Mouse (Mus musculus) intestine, embryonic 16.5 days (tissue): ENCODE results near the gene Pgrmc2. TPM values are rescaled to one million over a fixed set of nuclear protein-coding genes. Genes with fewer than 3 reads are reported as not detected.

ENCODE experiments used
- ATAC-seq: fragments of 200-750 bp; cut with Nextera tagmentation; 2 replicates; pipeline ENCODE4 v1.8.0; 2017; ENCODE audit warnings: moderate TSS enrichment, moderate library complexity
- H3K27ac ChIP-seq: fragments of 300-500 bp; sonication (generic); 2 replicates; pipeline ENCODE4 v1.5.1; 2014; ENCODE audit warnings: mild to moderate bottlenecking, low read length
- H3K27me3 ChIP-seq: fragments of 300-500 bp; sonication (generic); replicated peaks from 2 replicates; pipeline ENCODE4 v1.6.1; 2014; ENCODE audit warnings: low read length, control low read depth, mixed read lengths; ENCODE audit not compliant: control insufficient read depth, insufficient read depth
- H3K36me3 ChIP-seq: fragments of 300-500 bp; sonication (generic); 2 replicates; pipeline ENCODE4 v1.6.1; 2014; ENCODE audit warnings: low read length, control low read depth; ENCODE audit not compliant: control insufficient read depth, insufficient read depth
- H3K4me1 ChIP-seq: fragments of 300-500 bp; sonication (generic); 2 replicates; pipeline ENCODE4 v1.6.1; 2014; ENCODE audit warnings: low read length, control low read depth, mixed read lengths; ENCODE audit not compliant: control insufficient read depth, insufficient read depth
- H3K4me2 ChIP-seq: fragments of 300-500 bp; sonication (generic); 2 replicates; pipeline ENCODE4 v1.6.1; 2014; ENCODE audit warnings: low read depth, low read length, control low read depth
- H3K4me3 ChIP-seq: fragments of 300-500 bp; sonication (generic); 2 replicates; pipeline ENCODE4 v1.5.1; 2014; ENCODE audit warnings: mild to moderate bottlenecking, low read length
- H3K9ac ChIP-seq: fragments of 300-500 bp; sonication (generic); 2 replicates; pipeline ENCODE4 v1.6.1; 2014; ENCODE audit warnings: low read depth, low read length
- H3K9me3 ChIP-seq: fragments of 300-500 bp; sonication (generic); 2 replicates; pipeline ENCODE4 v1.6.1; 2016; ENCODE audit warnings: low read length, control low read depth; ENCODE audit not compliant: control insufficient read depth
- WGBS: fragments of 180-500 bp; shearing (Covaris S2); extraction: QIAGEN DNeasy Blood & Tissue Kit; methylation state at CpG from one replicate; pipeline ENCODE4 v1.1.7; 2014; 5-methylcytosine and 5-hydroxymethylcytosine counted together
- polyA plus RNA-seq: library from polyadenylated mRNA; unstranded; fragments of >200 nt; fragmentation: Nextera tagmentation; extraction: Ambion mirVana; gene quantifications from 2 replicates; pipeline ENCODE4 v1.2.1, GENCODE M21; 2015

The Pgrmc2 gene
- polyA plus RNA-seq, 1 experiment from 2014 or later, result 57.6 TPM

- no peak for ATAC-seq
- no peak overlapping the region for H3K4me2 ChIP-seq
- no peak overlapping the region for H3K4me3 ChIP-seq
- no peaks in the 10 kb centered on the region for H3K4me1 ChIP-seq
- no peaks in the 10 kb centered on the region for H3K9me3 ChIP-seq
- 74% methylated on average over 2 of the region's 2 CpGs for WGBS
- H3K27ac ChIP-seq, result no peak overlapping the region
- no peaks in the 10 kb centered on the region for H3K36me3 ChIP-seq
- H3K27me3 ChIP-seq, result no peaks in the 10 kb centered on the region
- no peak overlapping the region for H3K9ac ChIP-seq
Observed at GRCm38 (mm10) chr3:41058395-41058794, 24.5 kb downstream of the Pgrmc2 start.

GRCm38 (mm10) chr3:41053334-41053733 lies 29.5 kb downstream of the Pgrmc2 start:
- Histone ChIP-seq H3K4me1 (no peaks in the 10 kb centered on the region), H3K27me3 (no peaks in the 10 kb centered on the region), H3K9ac (no peak overlapping the region), H3K4me3 (no peak overlapping the region), H3K27ac (no peak overlapping the region), H3K9me3 (no peaks in the 10 kb centered on the region), H3K36me3 (no peaks in the 10 kb centered on the region), H3K4me2 (no peak overlapping the region)
- 91% methylated on average over 3 of the region's 3 CpGs for WGBS
- no peak for ATAC-seq

GRCm38 (mm10) chr3:41047838-41048237 lies 35.0 kb downstream of the Pgrmc2 start:
- Histone ChIP-seq H3K4me1 (no peaks in the 10 kb centered on the region), H3K36me3 (no peaks in the 10 kb centered on the region), H3K4me2 (no peak overlapping the region), H3K4me3 (no peak overlapping the region), H3K9me3 (no peaks in the 10 kb centered on the region), H3K9ac (no peak overlapping the region), H3K27ac (no peak overlapping the region), H3K27me3 (no peaks in the 10 kb centered on the region)
- WGBS, result 83% methylated on average over 6 of the region's 6 CpGs
- ATAC-seq, result no peak

- Histone ChIP-seq H3K27ac (peak overlapping the region; percentile 57), H3K4me3 (no peak overlapping the region), H3K27me3 (no peaks in the 10 kb centered on the region), H3K4me2 (no peak overlapping the region), H3K9ac (no peak overlapping the region), H3K4me1 (no peaks in the 10 kb centered on the region), H3K9me3 (no peaks in the 10 kb centered on the region), H3K36me3 (no peaks in the 10 kb centered on the region)
- ATAC-seq, result peak; percentile 84
- WGBS, result 53% methylated on average over 11 of the region's 11 CpGs
Observed at GRCm38 (mm10) chr3:41043756-41044354, 39.0 kb downstream of the Pgrmc2 start.

GRCm38 (mm10) chr3:41042195-41042938 lies 40.5 kb downstream of the Pgrmc2 start:
- Histone ChIP-seq H3K27me3 (no peaks in the 10 kb centered on the region), H3K4me2 (no peak overlapping the region), H3K4me1 (no peaks in the 10 kb centered on the region), H3K4me3 (no peak overlapping the region), H3K9ac (no peak overlapping the region), H3K36me3 (no peaks in the 10 kb centered on the region), H3K9me3 (no peaks in the 10 kb centered on the region), H3K27ac (no peak overlapping the region)
- WGBS, result 79% methylated on average over 4 of the region's 4 CpGs
- no peak; the same call in 1 of the 2 replicates for ATAC-seq

GRCm38 (mm10) chr3:41041241-41041640 lies 41.6 kb downstream of the Pgrmc2 start:
- Histone ChIP-seq H3K4me1 (no peaks in the 10 kb centered on the region), H3K4me3 (no peak overlapping the region), H3K27me3 (no peaks in the 10 kb centered on the region), H3K9me3 (no peaks in the 10 kb centered on the region), H3K4me2 (no peak overlapping the region), H3K27ac (no peak overlapping the region), H3K36me3 (no peaks in the 10 kb centered on the region), H3K9ac (no peak overlapping the region)
- WGBS, result 61% methylated on average over 5 of the region's 5 CpGs
- ATAC-seq, result no peak

- Histone ChIP-seq H3K4me2 (no peak overlapping the region), H3K9ac (no peak overlapping the region), H3K9me3 (no peaks in the 10 kb centered on the region), H3K27me3 (no peaks in the 10 kb centered on the region), H3K4me3 (no peak overlapping the region), H3K27ac (no peak overlapping the region), H3K36me3 (no peaks in the 10 kb centered on the region), H3K4me1 (no peaks in the 10 kb centered on the region)
- ATAC-seq, result no peak
- WGBS, result 73% methylated on average over 5 of the region's 5 CpGs
Observed at GRCm38 (mm10) chr3:41038297-41038916, 44.4 kb downstream of the Pgrmc2 start.

GRCm38 (mm10) chr3:41031286-41032210 lies 51.3 kb downstream of the Pgrmc2 start:
- H3K4me3 ChIP-seq, result no peak overlapping the region
- WGBS, result 79% methylated on average over 12 of the region's 12 CpGs
- H3K9ac ChIP-seq, result no peak overlapping the region
- H3K27ac ChIP-seq, result no peak overlapping the region
- no peaks in the 10 kb centered on the region for H3K4me1 ChIP-seq
- no peak for ATAC-seq
- H3K4me2 ChIP-seq, result no peak overlapping the region
- H3K9me3 ChIP-seq, result no peaks in the 10 kb centered on the region
- H3K36me3 ChIP-seq, result no peaks in the 10 kb centered on the region
- no peaks in the 10 kb centered on the region for H3K27me3 ChIP-seq

- Histone ChIP-seq H3K4me1 (no peaks in the 10 kb centered on the region), H3K4me2 (no peak overlapping the region), H3K36me3 (no peaks in the 10 kb centered on the region), H3K9me3 (no peaks in the 10 kb centered on the region), H3K4me3 (no peak overlapping the region), H3K27ac (no peak overlapping the region), H3K9ac (no peak overlapping the region), H3K27me3 (no peaks in the 10 kb centered on the region)
- ATAC-seq, result no peak
- 87% methylated on average over 1 of the region's 1 CpGs for WGBS
Observed at GRCm38 (mm10) chr3:41030705-41031104, 52.1 kb downstream of the Pgrmc2 start.
